Mouse (Mus musculus) cortical plate, adult 2 months (tissue): ENCODE measurements around the gene Pnp. TPM values are rescaled to one million over a fixed set of nuclear protein-coding genes. Genes with fewer than 3 reads are reported as not detected.
"Not testable (repeated sequence)": the region's sequence is repeated elsewhere in the genome, so short reads cannot be mapped to it uniquely, and the experiment has no call there.

Source experiments
- H3K27ac ChIP-seq: fragments of 200-500 bp; 2 replicates; pipeline ENCODE4 v1.5.1; 2012; ENCODE audit warnings: low read length, control low read depth, inconsistent platforms; ENCODE audit not compliant: insufficient read depth
- H3K4me1 ChIP-seq: fragments of 200-500 bp; 2 replicates; pipeline ENCODE4 v1.6.1; 2011; ENCODE audit warnings: low read length; ENCODE audit not compliant: control insufficient read depth, insufficient read depth
- H3K4me3 ChIP-seq: fragments of 200-500 bp; 2 replicates; pipeline ENCODE4 v1.5.1; 2011; ENCODE audit warnings: mild to moderate bottlenecking, low read length, control low read depth; ENCODE audit not compliant: insufficient read depth
- CTCF ChIP-seq: fragments of 200-500 bp; IDR thresholded peaks from 2 replicates; pipeline ENCODE4 v1.5.1; 2011; ENCODE audit warnings: mild to moderate bottlenecking, control low read depth, low read length; ENCODE audit not compliant: insufficient read depth; ENCODE audit errors: extremely low read depth
- POLR2A ChIP-seq: fragments of 200-500 bp; IDR thresholded peaks from 2 replicates; pipeline ENCODE4 v1.6.1; 2011; ENCODE audit warnings: mild to moderate bottlenecking, low read length, control low read depth; ENCODE audit not compliant: insufficient read depth; ENCODE audit errors: extremely low read depth
- polyA plus RNA-seq: library from polyadenylated mRNA; depleted of rRNA; stranded (reverse); fragments of >200 nt; gene quantifications from 2 replicates; pipeline ENCODE4 v1.2.3, GENCODE M21; 2012; rRNA removed

The Pnp gene
- polyA plus RNA-seq, 1 experiment = 31.3 TPM

DNA sequence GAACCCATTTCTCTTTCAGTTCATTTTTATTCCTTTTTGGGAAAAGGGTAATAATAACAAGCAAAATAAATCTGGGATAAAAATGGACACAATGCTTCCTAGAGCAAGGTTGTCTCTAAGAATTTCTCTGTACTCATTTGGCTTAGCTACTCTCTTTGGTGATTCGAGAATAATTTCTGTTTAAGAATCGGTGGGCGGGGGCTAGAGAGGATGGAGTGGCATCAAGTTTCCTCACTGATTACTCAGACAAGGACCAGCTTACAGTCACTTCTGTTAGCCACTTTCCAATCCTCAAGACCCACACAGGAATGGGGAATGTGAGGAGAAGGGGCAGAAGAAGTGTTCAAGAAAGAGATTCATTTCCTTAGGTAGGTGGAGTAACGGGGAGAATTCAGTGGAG lies 77.9 kb downstream of the Pnp start:
- peak overlapping the region; percentile 15; the same call in 1 of the 2 replicates for H3K27ac ChIP-seq
- peaks cover 2% of the 10 kb centered on the region; the same call in 1 of the 2 replicates for H3K4me1 ChIP-seq
- TF ChIP-seq CTCF (no peak), POLR2A (no peak)
- no peak overlapping the region for H3K4me3 ChIP-seq

DNA sequence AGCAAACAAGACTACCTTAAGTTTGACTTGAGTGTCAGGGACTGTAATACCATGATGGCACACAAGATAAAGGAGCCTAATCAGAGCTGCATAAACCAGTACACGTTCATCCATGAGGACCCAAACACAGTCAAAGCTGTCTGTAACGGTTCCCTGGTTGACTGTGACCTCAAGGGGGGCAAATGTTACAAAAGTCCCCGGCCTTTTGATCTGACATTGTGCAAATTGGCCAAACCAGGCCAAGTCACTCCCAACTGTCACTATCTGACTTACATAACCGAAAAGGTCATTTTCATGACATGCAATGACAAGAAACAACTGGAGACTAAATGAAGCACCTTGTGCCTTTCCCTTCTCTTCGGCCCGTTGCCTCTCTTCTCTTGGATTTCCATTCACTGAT lies 78.7 kb downstream of the Pnp start:
- H3K27ac ChIP-seq = no peak overlapping the region; the same call in 1 of the 2 replicates
- H3K4me3 ChIP-seq = no peak overlapping the region
- TF ChIP-seq POLR2A = no peak
- TF ChIP-seq CTCF = no peak
- H3K4me1 ChIP-seq = peaks cover 2% of the 10 kb centered on the region; the same call in 1 of the 2 replicates

DNA sequence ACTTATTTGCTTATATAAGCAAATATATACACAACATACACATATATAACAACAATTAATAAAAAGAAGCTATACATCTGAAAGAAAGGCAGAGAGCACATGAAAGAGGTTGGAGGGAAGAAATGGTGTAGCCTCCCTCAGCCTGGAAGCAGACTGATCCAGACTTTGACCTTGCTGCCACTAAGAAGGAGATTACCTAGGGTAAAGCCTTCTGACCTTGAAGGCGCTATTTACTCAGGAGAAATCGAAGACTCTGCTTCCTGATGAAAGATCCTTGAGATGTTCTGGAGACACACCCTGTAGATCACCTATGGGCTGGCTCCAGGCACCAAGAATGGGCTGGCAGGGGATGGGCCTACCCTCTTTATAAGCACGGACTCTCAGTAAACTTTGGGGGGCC lies 83.8 kb downstream of the Pnp start:
- H3K4me3 ChIP-seq, H3K4me1 ChIP-seq, H3K27ac ChIP-seq: not testable (repeated sequence)

Other genes with a start within 250 kb of the Pnp start
- not detected in 2 replicates for gene Olfr747, start 237.9 kb upstream of the Pnp start, polyA plus RNA-seq
- gene Olfr748, start 223.7 kb upstream of the Pnp start, polyA plus RNA-seq = not detected in 2 replicates
- not detected in 2 replicates for gene Olfr749, start 186.0 kb upstream of the Pnp start, polyA plus RNA-seq
- gene Ttc5, start 145.6 kb upstream of the Pnp start, polyA plus RNA-seq = 59.4 and 63.3 TPM in 2 replicates
- not detected in 2 replicates for gene Ccnb1ip1, start 123.3 kb upstream of the Pnp start, polyA plus RNA-seq
- gene Parp2, start 123.2 kb upstream of the Pnp start, polyA plus RNA-seq = 49.2 and 58.6 TPM in 2 replicates
- gene Tep1, start 60.5 kb upstream of the Pnp start, polyA plus RNA-seq = 4.4 and 4.6 TPM in 2 replicates
- gene Klhl33, start 33.6 kb upstream of the Pnp start, polyA plus RNA-seq = 4.1 and 5.1 TPM in 2 replicates
- 61.2 and 62.6 TPM in 2 replicates for gene Osgep, start 6.2 kb upstream of the Pnp start, polyA plus RNA-seq
- 57.6 and 62.4 TPM in 2 replicates for gene Apex1, start 6.1 kb upstream of the Pnp start, polyA plus RNA-seq
- 169 and 177 TPM in 2 replicates for gene Pip4p1, start 226 bp upstream of the Pnp start, polyA plus RNA-seq
- 24.8 and 28.5 TPM in 2 replicates for gene Gm49342, start 13.4 kb downstream of the Pnp start, polyA plus RNA-seq
- 0.87 and 1.4 TPM in 2 replicates for gene Pnp2, start 24.9 kb downstream of the Pnp start, polyA plus RNA-seq
- 0.08 and 0.19 TPM in 2 replicates for gene Rnase10, start 76.7 kb downstream of the Pnp start, polyA plus RNA-seq
- gene Rnase9, start 110.8 kb downstream of the Pnp start, polyA plus RNA-seq = 0.08 TPM in 1 of 2 replicates, not detected in the other
- gene Rnase11, start 119.1 kb downstream of the Pnp start, polyA plus RNA-seq = not detected in 2 replicates
- 0.30 TPM in 1 of 2 replicates, not detected in the other for gene Rnase12, start 126.6 kb downstream of the Pnp start, polyA plus RNA-seq
- gene Olfr750, start 143.4 kb downstream of the Pnp start, polyA plus RNA-seq = not detected in 2 replicates
- gene Rnase4, start 160.0 kb downstream of the Pnp start, polyA plus RNA-seq = 31.6 and 34.1 TPM in 2 replicates
- 6.9 and 8.1 TPM in 2 replicates for gene Ang, start 160.1 kb downstream of the Pnp start, polyA plus RNA-seq
- gene Eddm3b, start 183.3 kb downstream of the Pnp start, polyA plus RNA-seq = not detected in 2 replicates
- 0.50 and 0.68 TPM in 2 replicates for gene Rnase6, start 192.8 kb downstream of the Pnp start, polyA plus RNA-seq
- gene Rnase1, start 215.7 kb downstream of the Pnp start, polyA plus RNA-seq = 2.2 and 2.4 TPM in 2 replicates
- gene Rnase2b, start 231.2 kb downstream of the Pnp start, polyA plus RNA-seq = not detected in 2 replicates